Mouse (Mus musculus): ENCODE data around the gene Ccr6.

DNA sequence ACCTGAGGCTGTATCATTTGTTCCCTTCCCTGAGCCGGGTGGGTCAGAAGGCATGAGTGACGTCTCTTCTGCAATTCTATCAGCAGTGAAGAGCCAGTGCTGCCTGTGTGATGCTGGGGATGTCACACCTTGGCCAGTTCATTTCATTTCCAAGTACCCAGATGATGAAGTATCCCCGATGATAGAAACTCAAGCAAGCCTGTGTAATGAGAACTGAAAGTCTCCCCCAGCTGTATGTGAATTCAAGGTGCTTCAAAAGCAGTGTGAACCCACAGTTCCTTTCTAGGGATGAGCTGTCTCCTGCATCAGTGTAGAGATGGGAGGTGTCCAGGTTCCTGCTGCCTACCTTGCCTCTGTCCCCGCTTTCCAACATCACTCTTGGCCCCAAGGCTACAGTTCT is 1.3 kb upstream of the Ccr6 start:
- TF ChIP-seq CTCF (IDR thresholded peaks at IDR 0.05; ENCODE audit: extremely low read depth, insufficient read length, insufficient replicate concordance, low read depth, low read length) (no peak), POLR2A (IDR thresholded peaks at IDR 0.05; ENCODE audit: low read depth, low read length) (no peak)
